Mouse (Mus musculus) midbrain, embryonic 14.5 days (tissue): ENCODE results near the gene G6pc2. TPM values are rescaled to one million over a fixed set of nuclear protein-coding genes. Genes with fewer than 3 reads are reported as not detected.

ENCODE experiments used
- ATAC-seq: fragments of 200-750 bp; cut with Nextera tagmentation; 2 replicates; pipeline ENCODE4 v1.8.0; 2017; ENCODE audit warnings: moderate number of reproducible peaks, moderate library complexity; ENCODE audit not compliant: low FRiP score, low TSS enrichment
- DNase-seq: peaks from one replicate; pipeline ENCODE4 v3.0.0-alpha.2; 2015
- H3K27ac ChIP-seq: fragments of 300-500 bp; sonication (generic); replicated peaks from 2 replicates; pipeline ENCODE4 v1.5.1; 2014; ENCODE audit warnings: mild to moderate bottlenecking, low read depth, low read length, moderate library complexity
- H3K27me3 ChIP-seq: fragments of 300-500 bp; sonication (generic); 2 replicates; pipeline ENCODE4 v1.6.1; 2014; ENCODE audit warnings: low read length, control low read depth, mixed read lengths; ENCODE audit not compliant: control insufficient read depth, insufficient read depth
- H3K36me3 ChIP-seq: fragments of 300-500 bp; sonication (generic); 2 replicates; pipeline ENCODE4 v1.6.1; 2014; ENCODE audit warnings: low read length, control low read depth; ENCODE audit not compliant: control insufficient read depth, insufficient read depth
- H3K4me1 ChIP-seq: fragments of 300-500 bp; sonication (generic); 2 replicates; pipeline ENCODE4 v1.6.1; 2014; ENCODE audit warnings: mild to moderate bottlenecking, antibody characterized with exemption, low read length, control low read depth; ENCODE audit not compliant: control insufficient read depth, insufficient read depth
- H3K4me2 ChIP-seq: fragments of 300-500 bp; sonication (generic); 2 replicates; pipeline ENCODE4 v1.6.1; 2014; ENCODE audit warnings: mild to moderate bottlenecking, low read length, moderate library complexity
- H3K4me3 ChIP-seq: fragments of 300-500 bp; sonication (generic); replicated peaks from 2 replicates; pipeline ENCODE4 v1.5.1; 2014; ENCODE audit warnings: low read depth, low read length
- H3K9ac ChIP-seq: fragments of 300-500 bp; sonication (generic); replicated peaks from 2 replicates; pipeline ENCODE4 v1.6.1; 2014; ENCODE audit warnings: mild to moderate bottlenecking, low read length, moderate library complexity
- H3K9me3 ChIP-seq: fragments of 300-500 bp; sonication (generic); 2 replicates; pipeline ENCODE4 v1.6.1; 2016; ENCODE audit warnings: low read length, control low read depth, mixed read lengths; ENCODE audit not compliant: control insufficient read depth
- WGBS: fragments of 180-500 bp; shearing (Covaris S2); extraction: QIAGEN DNeasy Blood & Tissue Kit; methylation state at CpG from one replicate; pipeline ENCODE4 v1.1.7; 2014; 5-methylcytosine and 5-hydroxymethylcytosine counted together
- polyA plus RNA-seq: library from polyadenylated mRNA; unstranded; fragments of >200 nt; fragmentation: Nextera tagmentation; extraction: Ambion mirVana; gene quantifications from 2 replicates; pipeline ENCODE4 v1.2.1, GENCODE M21; 2014

G6pc2 gene
- polyA plus RNA-seq, 1 experiment from 2014 or later: 0.20 TPM

DNA sequence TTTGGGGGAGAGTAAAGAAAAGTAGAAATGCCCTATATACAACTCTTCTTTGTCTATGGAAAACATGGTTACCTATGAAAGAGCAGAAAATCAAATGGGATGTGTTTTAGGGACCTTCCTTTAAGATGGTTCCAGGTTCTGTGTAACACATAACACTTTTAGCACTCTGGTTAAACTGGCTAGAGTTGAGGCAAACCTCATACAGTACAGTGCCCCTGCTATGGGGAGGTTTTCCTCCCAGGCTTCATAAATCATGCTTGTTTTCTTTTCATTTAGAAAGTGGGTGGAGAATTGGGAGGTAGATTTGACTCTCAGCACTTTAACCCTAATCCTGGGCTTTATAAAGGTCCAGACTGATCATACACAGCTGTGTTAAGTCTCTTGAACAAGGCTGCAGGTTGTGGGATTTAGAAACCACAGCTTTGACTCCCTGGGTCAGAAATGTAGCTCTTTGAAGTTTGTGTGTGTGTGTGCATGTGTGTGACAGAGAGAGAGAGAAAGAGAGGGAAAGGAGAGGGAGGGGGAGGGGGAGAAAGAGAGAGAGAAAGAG is 53.3 kb downstream of the G6pc2 start:
- Histone ChIP-seq H3K27ac (no peak overlapping the region), H3K4me2 (no peak overlapping the region), H3K27me3 (no peaks in the 10 kb centered on the region), H3K4me3 (no peak overlapping the region), H3K4me1 (no peaks in the 10 kb centered on the region), H3K36me3 (no peaks in the 10 kb centered on the region), H3K9me3 (no peaks in the 10 kb centered on the region), H3K9ac (no peak overlapping the region)
- no peak for DNase-seq
- ATAC-seq: no peak

DNA sequence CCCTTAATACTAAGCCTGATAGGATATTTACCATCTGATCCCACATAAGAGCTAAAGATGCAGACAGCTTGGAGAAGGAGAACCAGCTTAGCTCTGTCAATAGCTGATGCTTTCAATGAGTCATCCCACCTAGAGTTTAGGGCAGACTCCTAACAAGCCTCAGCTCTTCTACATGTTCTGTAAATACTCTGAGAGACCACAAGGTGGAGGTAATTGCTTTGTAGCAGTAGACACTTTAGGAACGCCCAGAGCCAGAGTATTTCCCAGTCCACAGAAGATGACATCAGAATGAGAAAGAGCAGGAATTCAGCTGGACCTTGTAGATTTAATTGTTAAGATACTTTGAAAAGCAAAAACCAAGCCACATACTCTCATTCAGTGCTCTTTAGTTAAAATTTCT is 65.0 kb downstream of the G6pc2 start:
- no peaks in the 10 kb centered on the region for H3K36me3 ChIP-seq
- no peak overlapping the region for H3K4me2 ChIP-seq
- DNase-seq (peak; percentile 58), ATAC-seq (peak; percentile 34; the same call in 1 of the 2 replicates)
- no peak overlapping the region for H3K4me3 ChIP-seq
- H3K4me1 ChIP-seq: no peaks in the 10 kb centered on the region
- H3K27ac ChIP-seq: no peak overlapping the region
- H3K9me3 ChIP-seq: no peaks in the 10 kb centered on the region
- H3K9ac ChIP-seq: no peak overlapping the region
- no peaks in the 10 kb centered on the region for H3K27me3 ChIP-seq
- WGBS: 3% methylated on average over 1 of the region's 1 CpGs

Other genes with a start within 250 kb of the G6pc2 start
- gene Nostrin, start 75.3 kb upstream of the G6pc2 start, polyA plus RNA-seq: 0.94 and 1.4 TPM in 2 replicates
- 24.0 and 49.9 TPM in 2 replicates for gene Spc25, start 4.9 kb upstream of the G6pc2 start, polyA plus RNA-seq
- not detected in 2 replicates for gene Abcb11, start 131.5 kb downstream of the G6pc2 start, polyA plus RNA-seq
- gene Dhrs9, start 169.4 kb downstream of the G6pc2 start, polyA plus RNA-seq: not detected in 2 replicates